Mouse (Mus musculus) lung, embryonic 14.5 days (tissue): ENCODE results near the gene Cmklr1. TPM values are rescaled to one million over a fixed set of nuclear protein-coding genes. Genes with fewer than 3 reads are reported as not detected.

Experiments
- ATAC-seq: fragments of 200-750 bp; cut with Nextera tagmentation; 2 replicates; pipeline ENCODE4 v1.8.0; 2017; ENCODE audit warnings: mild to moderate bottlenecking, moderate TSS enrichment, moderate library complexity; ENCODE audit not compliant: insufficient read depth
- DNase-seq: peaks from one replicate; pipeline ENCODE4 v3.0.0-alpha.2; 2015
- H3K27ac ChIP-seq: fragments of 300-500 bp; sonication (generic); 2 replicates; pipeline ENCODE4 v1.5.1; 2014; ENCODE audit warnings: low read depth, mild to moderate bottlenecking, moderate library complexity
- H3K27me3 ChIP-seq: fragments of 300-500 bp; sonication (generic); 2 replicates; pipeline ENCODE4 v1.6.1; 2014; ENCODE audit warnings: low read length, control low read depth; ENCODE audit not compliant: insufficient read depth
- H3K36me3 ChIP-seq: fragments of 300-500 bp; sonication (generic); 2 replicates; pipeline ENCODE4 v1.6.1; 2014; ENCODE audit warnings: control low read depth; ENCODE audit not compliant: insufficient read depth
- H3K4me1 ChIP-seq: fragments of 300-500 bp; sonication (generic); 2 replicates; pipeline ENCODE4 v1.6.1; 2014; ENCODE audit warnings: antibody characterized with exemption, control low read depth; ENCODE audit not compliant: insufficient read depth
- H3K4me2 ChIP-seq: fragments of 300-500 bp; sonication (generic); 2 replicates; pipeline ENCODE4 v1.6.1; 2014; ENCODE audit warnings: mild to moderate bottlenecking
- H3K4me3 ChIP-seq: fragments of 300-500 bp; sonication (generic); 2 replicates; pipeline ENCODE4 v1.5.1; 2014; ENCODE audit warnings: low read depth, low read length
- H3K9ac ChIP-seq: fragments of 300-500 bp; sonication (generic); 2 replicates; pipeline ENCODE4 v1.6.1; 2014
- H3K9me3 ChIP-seq: fragments of 300-500 bp; sonication (generic); 2 replicates; pipeline ENCODE4 v1.6.1; 2016; ENCODE audit warnings: low read depth, low read length, control low read depth
- CTCF ChIP-seq: IDR thresholded peaks from 2 replicates; pipeline ENCODE4 v1.5.1; 2016; ENCODE audit warnings: antibody characterized with exemption, low read depth
- WGBS: fragments of 180-500 bp; shearing (Covaris S2); extraction: QIAGEN DNeasy Blood & Tissue Kit; methylation state at CpG from one replicate; pipeline ENCODE4 v1.1.7; 2014; 5-methylcytosine and 5-hydroxymethylcytosine counted together
- polyA plus RNA-seq: library from polyadenylated mRNA; unstranded; fragments of >200 nt; fragmentation: Nextera tagmentation; extraction: Ambion mirVana; gene quantifications from 2 replicates; pipeline ENCODE4 v1.2.1, GENCODE M21; 2014

Gene Cmklr1
- polyA plus RNA-seq, 1 experiment from 2014 or later = 8.3 TPM

GRCm38 (mm10) chr5:113633037-113633714 is 17.1 kb downstream of the Cmklr1 start:
- no peak overlapping the region for H3K9ac ChIP-seq
- ATAC-seq (peak; percentile 77), DNase-seq (peak; percentile 83)
- no peak overlapping the region for H3K4me3 ChIP-seq
- peaks cover 47% of the 10 kb centered on the region for H3K4me1 ChIP-seq
- no peaks in the 10 kb centered on the region for H3K36me3 ChIP-seq
- peak overlapping the region; percentile 68; the same call in 1 of the 2 replicates for H3K27ac ChIP-seq
- no peaks in the 10 kb centered on the region for H3K9me3 ChIP-seq
- WGBS = 18% methylated on average over 9 of the region's 9 CpGs
- H3K4me2 ChIP-seq = peak overlapping the region; percentile 36
- H3K27me3 ChIP-seq = no peaks in the 10 kb centered on the region
- TF ChIP-seq CTCF = no peak

GRCm38 (mm10) chr5:113630116-113630515 is 20.1 kb downstream of the Cmklr1 start:
- DNase-seq (no peak), ATAC-seq (no peak)
- no peak for TF ChIP-seq CTCF
- H3K4me1 ChIP-seq = peaks cover 49% of the 10 kb centered on the region
- H3K9me3 ChIP-seq = no peaks in the 10 kb centered on the region
- H3K9ac ChIP-seq = no peak overlapping the region
- 0 out of 2 replicates have a peak overlapping the region, but pooled peaks have one; percentile 38 for H3K27ac ChIP-seq
- WGBS = 47% methylated on average over 10 of the region's 10 CpGs
- 0 out of 2 replicates have a peak, but pooled peaks cover 2% of the 10 kb centered on the region for H3K27me3 ChIP-seq
- no peak overlapping the region for H3K4me3 ChIP-seq
- no peaks in the 10 kb centered on the region for H3K36me3 ChIP-seq
- H3K4me2 ChIP-seq = no peak overlapping the region

GRCm38 (mm10) chr5:113629248-113629647 is 21.0 kb downstream of the Cmklr1 start:
- Histone ChIP-seq H3K27me3 (0 out of 2 replicates have a peak, but pooled peaks cover 2% of the 10 kb centered on the region), H3K36me3 (no peaks in the 10 kb centered on the region)
- no peak for ATAC-seq

GRCm38 (mm10) chr5:113627820-113628437 is 22.3 kb downstream of the Cmklr1 start:
- no peak overlapping the region for H3K4me3 ChIP-seq
- no peaks in the 10 kb centered on the region for H3K36me3 ChIP-seq
- H3K4me1 ChIP-seq = peaks cover 32% of the 10 kb centered on the region
- DNase-seq (peak; percentile 78), ATAC-seq (peak; percentile 60)
- 27% methylated on average over 11 of the region's 11 CpGs for WGBS
- no peak overlapping the region for H3K4me2 ChIP-seq
- H3K9me3 ChIP-seq = no peaks in the 10 kb centered on the region
- no peak overlapping the region for H3K9ac ChIP-seq
- peak overlapping the region; percentile 43; the same call in 1 of the 2 replicates for H3K27ac ChIP-seq
- 0 out of 2 replicates have a peak, but pooled peaks cover 2% of the 10 kb centered on the region for H3K27me3 ChIP-seq
- no peak for TF ChIP-seq CTCF

More at GRCm38 (mm10) chr5:113629248-113629647, 21.0 kb downstream of the Cmklr1 start:
- no peaks in the 10 kb centered on the region for H3K9me3 ChIP-seq
- DNase-seq = no peak
- H3K4me2 ChIP-seq = no peak overlapping the region
- H3K27ac ChIP-seq = no peak overlapping the region
- H3K9ac ChIP-seq = no peak overlapping the region
- no peak for TF ChIP-seq CTCF
- H3K4me3 ChIP-seq = no peak overlapping the region
- 75% methylated on average over 3 of the region's 3 CpGs for WGBS
- H3K4me1 ChIP-seq = peaks cover 43% of the 10 kb centered on the region

- H3K4me2 ChIP-seq = no peak overlapping the region
- H3K9me3 ChIP-seq = no peaks in the 10 kb centered on the region
- H3K4me1 ChIP-seq = peaks cover 23% of the 10 kb centered on the region
- 67% methylated on average over 5 of the region's 5 CpGs for WGBS
- DNase-seq = no peak
- H3K27me3 ChIP-seq = 0 out of 2 replicates have a peak, but pooled peaks cover 2% of the 10 kb centered on the region
- H3K27ac ChIP-seq = no peak overlapping the region
- no peaks in the 10 kb centered on the region for H3K36me3 ChIP-seq
- ATAC-seq = no peak
- TF ChIP-seq CTCF = no peak
- no peak overlapping the region for H3K4me3 ChIP-seq
- H3K9ac ChIP-seq = no peak overlapping the region
Measured at GRCm38 (mm10) chr5:113626991-113627390, 23.2 kb downstream of the Cmklr1 start.

GRCm38 (mm10) chr5:113626352-113626751 is 23.9 kb downstream of the Cmklr1 start:
- no peak overlapping the region for H3K4me3 ChIP-seq
- H3K4me1 ChIP-seq = peaks cover 21% of the 10 kb centered on the region
- H3K27me3 ChIP-seq = 0 out of 2 replicates have a peak, but pooled peaks cover 2% of the 10 kb centered on the region
- 45% methylated on average over 8 of the region's 8 CpGs for WGBS
- DNase-seq (peak; percentile 57), ATAC-seq (no peak)
- H3K4me2 ChIP-seq = no peak overlapping the region
- no peak for TF ChIP-seq CTCF
- H3K9ac ChIP-seq = no peak overlapping the region
- no peaks in the 10 kb centered on the region for H3K36me3 ChIP-seq
- H3K27ac ChIP-seq = no peak overlapping the region
- no peaks in the 10 kb centered on the region for H3K9me3 ChIP-seq

- Histone ChIP-seq H3K36me3 (no peaks in the 10 kb centered on the region), H3K4me3 (no peak overlapping the region), H3K27me3 (0 out of 2 replicates have a peak, but pooled peaks cover 2% of the 10 kb centered on the region), H3K27ac (no peak overlapping the region), H3K9me3 (no peaks in the 10 kb centered on the region), H3K9ac (no peak overlapping the region), H3K4me1 (peaks cover 16% of the 10 kb centered on the region), H3K4me2 (no peak overlapping the region)
- ATAC-seq (no peak), DNase-seq (no peak)
- 67% methylated on average over 4 of the region's 4 CpGs for WGBS
- no peak for TF ChIP-seq CTCF
Measured at GRCm38 (mm10) chr5:113625068-113625467, 25.2 kb downstream of the Cmklr1 start.
